Comparison of ENCODE assay signal across 20 mouse cellular contexts in genomic region chr2:121824653-121825052, GRCm38 (mm10). TPM values are rescaled to one million over a fixed set of nuclear protein-coding genes. Genes with fewer than 3 reads are reported as not detected.
DNase-seq lines count a peak whose midpoint lies in the region; ATAC-seq and TF ChIP-seq lines count a peak whose summit lies in the region.
"Had no signal": no experiment of that assay in that cellular context is flagged by ENCODE, and none has a peak within 500 bp of the region (broad histone marks: within the 10 kb centered on the region; RNA-seq: fewer than 3 reads in every experiment).

No protein-coding gene starts in this region.

- no peak overlapping the region for H3K4me2 ChIP-seq in stomach, postnatal 0 days (replicated peaks; ENCODE audit: low read depth)
- H3K4me2 ChIP-seq: embryonic facial prominence, embryonic 12.5 days; forebrain, embryonic 13.5 days; forebrain, embryonic 15.5 days had no signal

- 42% methylated on average over 5 of the region's 5 CpGs for WGBS in heart, adult 2 months
- 55% methylated on average over 5 of the region's 5 CpGs for WGBS in stomach, postnatal 0 days

- TF ChIP-seq EP300 in heart, adult 2 months (IDR thresholded peaks at IDR 0.05; ENCODE audit: insufficient read depth, low read depth, low read length) = no peak
- TF ChIP-seq EP300 in stomach, postnatal 0 days (optimal IDR thresholded peaks at IDR 0.05) = no peak

- no peak for TF ChIP-seq CTCF in heart, adult 2 months (IDR thresholded peaks at IDR 0.05)
- no peak for TF ChIP-seq CTCF in stomach, postnatal 0 days (IDR thresholded peaks at IDR 0.05; ENCODE audit: low read depth)

- intact Hi-C loops in heart, adult 2 months (cut with DNase I) = no loop called here

- H3K4me1 ChIP-seq in heart, adult 2 months (ENCODE audit: control insufficient read depth, insufficient read depth, low read length) = no peaks in the 10 kb centered on the region
- H3K4me1 ChIP-seq in megakaryocyte, embryonic 14.5 days = peaks cover 5% of the 10 kb centered on the region; the same call in 1 of the 2 replicates
- H3K4me1 ChIP-seq in stomach, postnatal 0 days (replicated peaks; ENCODE audit: control insufficient read depth, insufficient read depth) = no peaks in the 10 kb centered on the region
- H3K4me1 ChIP-seq: embryonic facial prominence, embryonic 10.5 days; embryonic facial prominence, embryonic 12.5 days had no signal

- H3K27ac ChIP-seq in heart, adult 2 months = no peak overlapping the region
- no peak overlapping the region for H3K27ac ChIP-seq in stomach, postnatal 0 days (replicated peaks)
- H3K27ac ChIP-seq: embryonic facial prominence, embryonic 10.5 days; embryonic facial prominence, embryonic 12.5 days; forebrain, embryonic 13.5 days; forebrain, embryonic 15.5 days had no signal

- H3K9me3 ChIP-seq in megakaryocyte, embryonic 14.5 days = no peaks in the 10 kb centered on the region
- H3K9me3 ChIP-seq in stomach, postnatal 0 days (ENCODE audit: control insufficient read depth, low read length) = no peaks in the 10 kb centered on the region
- H3K9me3 ChIP-seq: embryonic facial prominence, embryonic 10.5 days; forebrain, embryonic 13.5 days; forebrain, embryonic 15.5 days had no signal

- no peak for TF ChIP-seq POLR2A in heart, adult 2 months (IDR thresholded peaks at IDR 0.05; ENCODE audit: insufficient read depth, low read depth, low read length)

- no peak overlapping the region for H3K4me3 ChIP-seq in heart, adult 2 months
- peak overlapping the region; percentile 33 for H3K4me3 ChIP-seq in megakaryocyte, embryonic 14.5 days (replicated peaks)
- H3K4me3 ChIP-seq in stomach, postnatal 0 days (ENCODE audit: low read depth, low read length) = no peak overlapping the region
- H3K4me3 ChIP-seq: embryonic facial prominence, embryonic 10.5 days; embryonic facial prominence, embryonic 12.5 days; forebrain, embryonic 13.5 days; forebrain, embryonic 15.5 days had no signal

- H3K36me3 ChIP-seq in heart, adult 2 months (ENCODE audit: control insufficient read depth, insufficient read depth, low read length) = no peaks in the 10 kb centered on the region
- H3K36me3 ChIP-seq in megakaryocyte, embryonic 14.5 days (replicated peaks; ENCODE audit: low read length) = no peaks in the 10 kb centered on the region
- no peaks in the 10 kb centered on the region for H3K36me3 ChIP-seq in stomach, postnatal 0 days (ENCODE audit: control insufficient read depth, insufficient read depth, low read length)
- H3K36me3 ChIP-seq: embryonic facial prominence, embryonic 10.5 days; embryonic facial prominence, embryonic 12.5 days; forebrain, embryonic 15.5 days; G1E had no signal

- H3K79me2 ChIP-seq in heart, adult 2 months (replicated peaks; ENCODE audit: control insufficient read depth, insufficient read depth, low read length) = no peaks in the 10 kb centered on the region

- 0 out of 2 replicates have a peak, but pooled peaks cover 1% of the 10 kb centered on the region for H3K27me3 ChIP-seq in heart, adult 2 months (ENCODE audit: control insufficient read depth, insufficient read depth, low read length)
- H3K27me3 ChIP-seq in megakaryocyte, embryonic 14.5 days (replicated peaks) = peaks cover 4% of the 10 kb centered on the region
- no peaks in the 10 kb centered on the region for H3K27me3 ChIP-seq in stomach, postnatal 0 days (ENCODE audit: control insufficient read depth, insufficient read depth, low read length)
- H3K27me3 ChIP-seq: embryonic facial prominence, embryonic 12.5 days; forebrain, embryonic 13.5 days; forebrain, embryonic 15.5 days had no signal

- DNase-seq in adrenal gland, adult 2 months = peak; percentile 21
- no peak for DNase-seq in adrenal gland, postnatal 25 days
- peak; percentile 54 for DNase-seq in heart, adult 11 months
- DNase-seq in heart, adult 2 months = no peak
- DNase-seq in stomach, postnatal 0 days (ENCODE audit: low spot score) = peak; percentile 31
- DNase-seq: B cell, adult 2 months; cerebellum, adult 11-12 months; cerebellum, adult 2 months; cerebellum, adult 9-10 months; cerebellum, postnatal 25 days had no signal

- ATAC-seq in megakaryocyte, adult 5-6 weeks (ENCODE audit: poor library complexity, severe bottlenecking) = no peak
- peak; percentile 84 for ATAC-seq in stomach, postnatal 0 days (ENCODE audit: low FRiP score, low TSS enrichment)
- ATAC-seq: activated CD4-positive, CD25-positive, alpha-beta regulatory T cell, adult 4 months; CD4-positive, CD25-positive, alpha-beta regulatory T cell, adult 4 months; forebrain, embryonic 13.5 days; forebrain, embryonic 15.5 days; Patski had no signal

- H3K9ac ChIP-seq in heart, adult 2 months (ENCODE audit: low read depth, low read length) = no peak overlapping the region
- no peak overlapping the region for H3K9ac ChIP-seq in stomach, postnatal 0 days (ENCODE audit: low read length)
- H3K9ac ChIP-seq: embryonic facial prominence, embryonic 12.5 days; forebrain, embryonic 13.5 days; forebrain, embryonic 15.5 days had no signal

RNA-seq across cellular contexts. Expression of gene Frmd5, which starts 17.8 kb away (rescaled TPM):
- 100 to 1,000 TPM in 1 of 2 experiments, 10 to 100 TPM in 1; 60.0 to 191 TPM for total RNA-seq in adrenal gland, adult 2 months (2021)
- polyA plus RNA-seq in adrenal gland, adult 2 months (2012; rRNA removed) = 124 and 173 TPM in 2 replicates
- 185 and 208 TPM in 2 replicates for total RNA-seq in adrenal gland, postnatal 25 days (2021)
- 100 to 1,000 TPM; 124 to 245 TPM for total RNA-seq in heart, adult 2 months (2021)
- 197 and 281 TPM in 2 replicates for polyA plus RNA-seq in heart, adult 2 months (2012; rRNA removed)
- polyA plus RNA-seq in megakaryocyte, embryonic 14.5 days (2012; ENCODE audit: insufficient read depth, low replicate concordance) = 1.1 TPM in 1 of 2 replicates, not detected in the other
- not detected in 2 replicates for total RNA-seq in megakaryocyte, adult 5-6 weeks (2015)
- total RNA-seq in megakaryocyte, adult 5-6 weeks (2017) = not detected in 2 replicates
- 1.5 and 2.3 TPM in 2 replicates for polyA plus RNA-seq in stomach, postnatal 0 days (2015; fragmentation: Nextera tagmentation; extraction: Ambion mirVana)

RNA-seq across cellular contexts. Expression of gene Casc4, which starts 42.1 kb away (rescaled TPM):
- total RNA-seq in adrenal gland, adult 2 months (2021) = 10 to 100 TPM; 45.7 to 53.0 TPM
- 15.0 and 20.8 TPM in 2 replicates for polyA plus RNA-seq in adrenal gland, adult 2 months (2012; rRNA removed)
- total RNA-seq in adrenal gland, postnatal 25 days (2021) = 38.2 and 45.9 TPM in 2 replicates
- total RNA-seq in heart, adult 2 months (2021) = 10 to 100 TPM in 1 of 2 experiments, 1 to 10 TPM in 1; 7.8 to 10.8 TPM
- polyA plus RNA-seq in heart, adult 2 months (2012; rRNA removed) = 2.9 and 3.3 TPM in 2 replicates
- polyA plus RNA-seq in megakaryocyte, embryonic 14.5 days (2012; ENCODE audit: insufficient read depth, low replicate concordance) = 0.67 and 2.8 TPM in 2 replicates
- 0.23 and 0.40 TPM in 2 replicates for total RNA-seq in megakaryocyte, adult 5-6 weeks (2015)
- total RNA-seq in megakaryocyte, adult 5-6 weeks (2017) = 0.51 and 1.3 TPM in 2 replicates
- 10.5 and 15.7 TPM in 2 replicates for polyA plus RNA-seq in stomach, postnatal 0 days (2015; fragmentation: Nextera tagmentation; extraction: Ambion mirVana)

Comparison
In these comparisons a context has a peak if more than half of its experiments do, and no peak if none do; other contexts are left out.
1. DNase-seq: peak in adrenal gland, adult 2 months (single experiment), heart, adult 11 months (single experiment) and stomach, postnatal 0 days (single experiment); none in adrenal gland, postnatal 25 days (single experiment) and heart, adult 2 months (0 of 2).
2. RNA of gene Frmd5, which starts 17.8 kb away (total RNA-seq): 124 to 245 TPM in heart, adult 2 months, 185 to 208 TPM in adrenal gland, postnatal 25 days and 60.0 to 191 TPM in adrenal gland, adult 2 months; not detected in megakaryocyte, adult 5-6 weeks; every median in the first group is over 10 times any median in the second.